Mouse (Mus musculus) lung, embryonic 16.5 days (tissue): ENCODE data around the gene Rnf26. TPM values are rescaled to one million over a fixed set of nuclear protein-coding genes. Genes with fewer than 3 reads are reported as not detected.

Source experiments
- ATAC-seq: fragments of 200-750 bp; cut with Nextera tagmentation; 2 replicates; pipeline ENCODE4 v1.8.0; 2017; ENCODE audit warnings: low read depth, mild to moderate bottlenecking, moderate library complexity
- H3K27ac ChIP-seq: fragments of 300-500 bp; sonication (generic); 2 replicates; pipeline ENCODE4 v1.5.1; 2014; ENCODE audit warnings: mild to moderate bottlenecking, control low read depth, low read length
- H3K27me3 ChIP-seq: fragments of 300-500 bp; sonication (generic); 2 replicates; pipeline ENCODE4 v1.6.1; 2014; ENCODE audit warnings: low read depth, low read length, mixed read lengths; ENCODE audit not compliant: control insufficient read depth, insufficient read depth
- H3K36me3 ChIP-seq: fragments of 300-500 bp; sonication (generic); 2 replicates; pipeline ENCODE4 v1.6.1; 2014; ENCODE audit warnings: low read length; ENCODE audit not compliant: control insufficient read depth, insufficient read depth
- H3K4me1 ChIP-seq: fragments of 300-500 bp; sonication (generic); replicated peaks from 2 replicates; pipeline ENCODE4 v1.6.1; 2014; ENCODE audit warnings: low read length, mixed read lengths; ENCODE audit not compliant: control insufficient read depth, insufficient read depth
- H3K4me2 ChIP-seq: fragments of 300-500 bp; sonication (generic); 2 replicates; pipeline ENCODE4 v1.6.1; 2014; ENCODE audit warnings: low read depth, low read length, control low read depth
- H3K4me3 ChIP-seq: fragments of 300-500 bp; sonication (generic); 2 replicates; pipeline ENCODE4 v1.5.1; 2014; ENCODE audit warnings: mild to moderate bottlenecking, low read length, control low read depth
- H3K9ac ChIP-seq: fragments of 300-500 bp; sonication (generic); 2 replicates; pipeline ENCODE4 v1.6.1; 2014; ENCODE audit warnings: low read length, control low read depth
- H3K9me3 ChIP-seq: fragments of 300-500 bp; sonication (generic); 2 replicates; pipeline ENCODE4 v1.6.1; 2016; ENCODE audit warnings: low read length; ENCODE audit not compliant: control insufficient read depth
- WGBS: fragments of 180-500 bp; shearing (Covaris S2); extraction: QIAGEN DNeasy Blood & Tissue Kit; methylation state at CpG from one replicate; pipeline ENCODE4 v1.1.7; 2014; 5-methylcytosine and 5-hydroxymethylcytosine counted together
- polyA plus RNA-seq: library from polyadenylated mRNA; unstranded; fragments of >200 nt; fragmentation: Nextera tagmentation; extraction: Ambion mirVana; gene quantifications from 2 replicates; pipeline ENCODE4 v1.2.1, GENCODE M21; 2015

The Rnf26 gene
- polyA plus RNA-seq, 1 experiment from 2014 or later: 63.8 TPM

- Histone ChIP-seq H3K27ac (no peak overlapping the region), H3K27me3 (peaks cover 29% of the 10 kb centered on the region), H3K4me1 (peaks cover 5% of the 10 kb centered on the region), H3K36me3 (no peaks in the 10 kb centered on the region), H3K9me3 (no peaks in the 10 kb centered on the region), H3K9ac (no peak overlapping the region), H3K4me2 (no peak overlapping the region), H3K4me3 (no peak overlapping the region)
- 62% methylated on average over 14 of the region's 14 CpGs for WGBS
- ATAC-seq: no peak
Observed at GRCm38 (mm10) chr9:44047571-44048490, 65.5 kb downstream of the Rnf26 start.

- Histone ChIP-seq H3K9me3 (no peaks in the 10 kb centered on the region), H3K36me3 (no peaks in the 10 kb centered on the region), H3K4me1 (peaks cover 5% of the 10 kb centered on the region), H3K27me3 (peaks cover 33% of the 10 kb centered on the region), H3K4me3 (no peak overlapping the region), H3K27ac (no peak overlapping the region), H3K9ac (no peak overlapping the region), H3K4me2 (no peak overlapping the region)
- ATAC-seq: no peak
- WGBS: 24% methylated on average over 6 of the region's 6 CpGs
Observed at GRCm38 (mm10) chr9:44047071-44047470, 66.2 kb downstream of the Rnf26 start.

- peaks cover 5% of the 10 kb centered on the region for H3K4me1 ChIP-seq
- WGBS: 79% methylated on average over 12 of the region's 12 CpGs
- H3K4me3 ChIP-seq: no peak overlapping the region
- no peak overlapping the region for H3K9ac ChIP-seq
- no peaks in the 10 kb centered on the region for H3K9me3 ChIP-seq
- ATAC-seq: no peak
- H3K27me3 ChIP-seq: peaks cover 38% of the 10 kb centered on the region
- H3K36me3 ChIP-seq: no peaks in the 10 kb centered on the region
- no peak overlapping the region for H3K4me2 ChIP-seq
- no peak overlapping the region for H3K27ac ChIP-seq
Observed at GRCm38 (mm10) chr9:44046426-44046825, 66.9 kb downstream of the Rnf26 start.

GRCm38 (mm10) chr9:44045884-44046272 lies 67.4 kb downstream of the Rnf26 start:
- ATAC-seq: no peak
- Histone ChIP-seq H3K27ac (no peak overlapping the region), H3K4me1 (peaks cover 5% of the 10 kb centered on the region), H3K4me3 (no peak overlapping the region), H3K9me3 (no peaks in the 10 kb centered on the region), H3K4me2 (no peak overlapping the region), H3K27me3 (peaks cover 39% of the 10 kb centered on the region), H3K36me3 (no peaks in the 10 kb centered on the region), H3K9ac (no peak overlapping the region)
- 83% methylated on average over 5 of the region's 5 CpGs for WGBS

Other genes with a start within 250 kb of the Rnf26 start
- 2.4 and 4.1 TPM in 2 replicates for gene Thy1, start 70.1 kb downstream of the Rnf26 start, polyA plus RNA-seq
- gene Usp2, start 46.5 kb downstream of the Rnf26 start, polyA plus RNA-seq: 12.2 and 16.9 TPM in 2 replicates
- gene Mfrp, start 11.8 kb downstream of the Rnf26 start, polyA plus RNA-seq: 0.20 and 0.21 TPM in 2 replicates
- gene C1qtnf5, start 6.3 kb downstream of the Rnf26 start, polyA plus RNA-seq: 5.4 and 5.6 TPM in 2 replicates
- gene Gm49380, start within 50 bp of the Rnf26 start, polyA plus RNA-seq: 0.13 and 0.14 TPM in 2 replicates
- 99.1 and 104 TPM in 2 replicates for gene Mcam, start 21.0 kb upstream of the Rnf26 start, polyA plus RNA-seq
- gene Cbl, start 120.5 kb upstream of the Rnf26 start, polyA plus RNA-seq: 15.3 and 15.5 TPM in 2 replicates
- gene Ccdc153, start 127.2 kb upstream of the Rnf26 start, polyA plus RNA-seq: 7.3 and 14.3 TPM in 2 replicates
- 0.11 TPM in 1 of 2 replicates, not detected in the other for gene Pdzd3, start 138.0 kb upstream of the Rnf26 start, polyA plus RNA-seq
- gene Nlrx1, start 155.1 kb upstream of the Rnf26 start, polyA plus RNA-seq: 9.5 and 10.4 TPM in 2 replicates
- 1.4 and 2.1 TPM in 2 replicates for gene Abcg4, start 175.1 kb upstream of the Rnf26 start, polyA plus RNA-seq
- 24.3 and 25.1 TPM in 2 replicates for gene Hinfp, start 192.2 kb upstream of the Rnf26 start, polyA plus RNA-seq
- 6.8 and 7.4 TPM in 2 replicates for gene C2cd2l, start 206.8 kb upstream of the Rnf26 start, polyA plus RNA-seq
- 38.0 and 42.3 TPM in 2 replicates for gene Dpagt1, start 212.5 kb upstream of the Rnf26 start, polyA plus RNA-seq
- 318 and 395 TPM in 2 replicates for gene H2afx, start 221.2 kb upstream of the Rnf26 start, polyA plus RNA-seq
- 110 and 117 TPM in 2 replicates for gene Hmbs, start 230.7 kb upstream of the Rnf26 start, polyA plus RNA-seq
- 31.4 and 32.8 TPM in 2 replicates for gene Vps11, start 248.2 kb upstream of the Rnf26 start, polyA plus RNA-seq